Mouse (Mus musculus) cerebellum, adult 2 months (tissue): ENCODE results near the gene Pex11g. TPM values are rescaled to one million over a fixed set of nuclear protein-coding genes. Genes with fewer than 3 reads are reported as not detected.

Experiments
- DNase-seq, 2 experiments: peaks; one replicate each; pipeline ENCODE4 v3.0.0; 2021
- H3K27ac ChIP-seq: fragments of 200-500 bp; 2 replicates; pipeline ENCODE4 v1.5.1; 2012; ENCODE audit warnings: low read length, control low read depth, inconsistent platforms; ENCODE audit not compliant: insufficient read depth
- H3K27me3 ChIP-seq: fragments of 200-500 bp; 2 replicates; pipeline ENCODE4 v1.6.1; 2012; ENCODE audit warnings: inconsistent platforms, mild to moderate bottlenecking, low read length, moderate library complexity; ENCODE audit not compliant: control insufficient read depth, insufficient read depth
- H3K4me1 ChIP-seq: fragments of 200-500 bp; 2 replicates; pipeline ENCODE4 v1.6.1; 2011; ENCODE audit warnings: low read length; ENCODE audit not compliant: control insufficient read depth, insufficient read depth
- H3K4me3 ChIP-seq: fragments of 200-500 bp; replicated peaks from 2 replicates; pipeline ENCODE3; 2011; ENCODE audit warnings: mild to moderate bottlenecking, low read depth, low read length, control low read depth; ENCODE audit not compliant: insufficient read depth
- CTCF ChIP-seq: fragments of 200-500 bp; IDR thresholded peaks from 2 replicates; pipeline ENCODE4 v1.5.1; 2011; ENCODE audit warnings: low read depth, mild to moderate bottlenecking, control low read depth, low read length, moderate library complexity, borderline replicate concordance; ENCODE audit not compliant: insufficient read depth
- POLR2A ChIP-seq: fragments of 200-500 bp; IDR thresholded peaks from 2 replicates; pipeline ENCODE4 v1.6.1; 2011; ENCODE audit warnings: low read length, control low read depth, borderline replicate concordance; ENCODE audit not compliant: insufficient read depth
- WGBS: fragments of 180-500 bp; shearing (Covaris S2); methylation state at CpG from one replicate; pipeline ENCODE4 v1.1.7; 2018; 5-methylcytosine and 5-hydroxymethylcytosine counted together
- polyA plus RNA-seq: library from polyadenylated mRNA; depleted of rRNA; stranded (reverse); fragments of >200 nt; gene quantifications from 2 replicates; pipeline ENCODE4 v1.2.3, GENCODE M21; 2012

Gene Pex11g
- polyA plus RNA-seq, 1 experiment = 1.5 TPM

DNA sequence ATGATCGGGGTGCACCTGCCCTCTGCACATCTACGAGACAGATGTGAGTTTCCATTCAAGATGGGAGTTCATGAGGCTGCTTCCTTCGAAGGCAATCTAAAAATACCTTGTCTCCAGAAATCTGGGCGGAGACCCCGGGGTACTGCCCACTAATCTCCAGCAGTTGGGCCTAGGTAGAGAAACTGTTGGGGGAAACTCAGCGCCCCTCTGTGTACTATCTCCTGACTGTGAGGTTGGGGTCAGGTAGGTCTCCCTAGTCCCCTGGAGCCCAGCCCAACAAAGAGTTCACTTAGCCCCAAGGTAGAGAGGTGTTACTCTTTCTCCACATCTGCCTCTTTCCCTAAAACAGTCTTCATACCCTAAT is 26.3 kb upstream of the Pex11g start:
- H3K27ac ChIP-seq = peak overlapping the region; percentile 84
- no peak for DNase-seq
- no peak for TF ChIP-seq CTCF
- TF ChIP-seq POLR2A = no peak
- WGBS = 30% methylated on average over 6 of the region's 6 CpGs
- H3K4me1 ChIP-seq = peaks cover 4% of the 10 kb centered on the region
- no peaks in the 10 kb centered on the region for H3K27me3 ChIP-seq
- peak overlapping the region; percentile 97 for H3K4me3 ChIP-seq

DNA sequence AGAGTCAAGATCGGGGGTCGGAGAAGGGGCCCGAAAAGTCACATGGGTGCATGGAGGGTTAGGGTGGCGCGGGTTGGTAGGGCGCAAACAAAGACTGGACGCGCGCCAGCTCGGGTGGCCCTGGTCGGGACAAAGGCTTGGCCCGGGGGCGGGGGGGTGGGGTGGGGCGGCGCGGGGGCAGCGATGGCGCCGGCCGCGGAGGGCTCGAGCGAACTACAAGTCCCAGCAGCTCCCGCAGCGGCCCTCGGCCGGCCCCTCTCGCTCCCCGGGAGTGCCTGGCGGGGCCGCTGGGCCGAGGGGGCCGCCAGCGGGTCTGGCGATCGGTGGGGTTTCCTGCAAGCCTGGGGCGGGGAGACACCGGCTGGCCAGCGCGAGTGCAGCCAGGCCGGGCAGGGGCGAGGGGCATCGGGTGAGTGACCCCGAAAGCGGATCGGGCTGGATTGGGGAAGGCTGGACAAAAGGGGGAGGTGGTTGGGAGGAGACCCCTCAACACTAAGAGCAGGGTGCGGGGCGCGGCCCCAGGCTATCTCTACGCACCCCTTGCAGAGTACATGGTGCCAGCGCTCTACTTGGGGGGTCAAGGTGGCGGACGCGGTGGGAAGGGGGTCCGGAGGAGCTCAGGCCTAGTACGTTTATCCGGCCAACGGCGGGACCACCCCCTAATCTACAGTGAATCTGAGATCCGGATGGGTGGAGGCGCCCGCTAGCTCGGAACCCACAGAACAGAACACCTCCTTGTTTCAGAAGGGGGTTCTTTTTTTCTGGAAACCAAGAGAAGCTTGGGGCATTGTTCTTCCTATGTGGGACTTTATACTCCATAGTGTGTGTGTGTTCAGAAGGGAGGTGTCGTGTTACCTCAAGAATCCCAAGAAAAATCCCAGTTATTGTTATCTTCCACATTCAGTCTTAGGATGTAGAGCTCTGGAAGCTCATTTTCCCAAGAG is 25.7 kb upstream of the Pex11g start, which contains the start of gene Zfp358:
Gene Zfp358 (plus strand): TSS at position 238 of the 944 bp plus-strand sequence.
- Histone ChIP-seq H3K27me3 (no peaks in the 10 kb centered on the region), H3K27ac (peak within 1 kb of the TSS; percentile 84), H3K4me3 (peak within 1 kb of the TSS; percentile 97), H3K4me1 (peaks cover 4% of the 10 kb centered on the region)
- 1% methylated on average over 50 of the region's 64 CpGs for WGBS
- TF ChIP-seq CTCF (no peak), POLR2A (peak; percentile 55; the same call in 1 of the 2 replicates)
- DNase-seq = peak; percentile 80 to 81

- 23% methylated on average over 5 of the region's 5 CpGs for WGBS
- no peak for TF ChIP-seq POLR2A
- no peak for TF ChIP-seq CTCF
- no peak overlapping the region for H3K4me3 ChIP-seq
- no peak overlapping the region for H3K27ac ChIP-seq
- DNase-seq = no peak
- H3K4me1 ChIP-seq = no peaks in the 10 kb centered on the region; the same call in 1 of the 2 replicates
- H3K27me3 ChIP-seq = no peaks in the 10 kb centered on the region
Measured at GRCm38 (mm10) chr8:3485192-3485591, 17.7 kb upstream of the Pex11g start.

DNA sequence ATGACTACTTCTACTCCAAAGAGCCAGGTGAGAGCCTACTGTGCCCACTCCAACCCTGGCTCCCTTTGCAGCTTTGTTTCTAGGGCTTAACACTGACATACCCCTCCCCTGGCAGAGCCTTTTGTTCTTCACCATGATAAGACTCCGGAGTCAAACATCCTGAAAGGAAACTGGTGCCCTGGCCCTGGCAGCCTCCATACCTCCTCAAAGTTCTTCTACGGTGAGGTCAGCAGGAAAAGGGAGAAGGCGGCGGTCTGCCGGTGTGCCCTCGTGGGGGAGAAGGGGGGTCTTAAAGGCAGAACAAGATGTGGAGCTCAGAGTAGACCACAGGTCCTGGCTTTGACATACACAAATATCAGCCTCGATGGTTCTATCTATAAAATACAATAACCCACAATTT is 16.1 kb upstream of the Pex11g start:
- no peak for DNase-seq
- no peaks in the 10 kb centered on the region for H3K27me3 ChIP-seq
- 82% methylated on average over 7 of the region's 7 CpGs for WGBS
- TF ChIP-seq POLR2A = no peak
- no peak for TF ChIP-seq CTCF
- H3K4me3 ChIP-seq = no peak overlapping the region
- no peak overlapping the region for H3K27ac ChIP-seq
- H3K4me1 ChIP-seq = no peaks in the 10 kb centered on the region; the same call in 1 of the 2 replicates

- H3K27ac ChIP-seq = no peak overlapping the region
- no peak for TF ChIP-seq CTCF
- no peak for TF ChIP-seq POLR2A
- WGBS = 90% methylated on average over 22 of the region's 22 CpGs
- H3K27me3 ChIP-seq = no peaks in the 10 kb centered on the region
- H3K4me1 ChIP-seq = no peaks in the 10 kb centered on the region; the same call in 1 of the 2 replicates
- DNase-seq = no peak
- H3K4me3 ChIP-seq = no peak overlapping the region
Measured at GRCm38 (mm10) chr8:3482240-3482740, 14.8 kb upstream of the Pex11g start.

- DNase-seq = no peak
- Histone ChIP-seq H3K27ac (no peak overlapping the region), H3K4me1 (no peaks in the 10 kb centered on the region; the same call in 1 of the 2 replicates), H3K27me3 (no peaks in the 10 kb centered on the region), H3K4me3 (no peak overlapping the region)
- 63% methylated on average over 5 of the region's 5 CpGs for WGBS
- TF ChIP-seq POLR2A (no peak), CTCF (no peak)
Measured at GRCm38 (mm10) chr8:3481605-3482004, 14.1 kb upstream of the Pex11g start.

- DNase-seq = no peak
- Histone ChIP-seq H3K27me3 (no peaks in the 10 kb centered on the region), H3K27ac (no peak overlapping the region), H3K4me3 (no peak overlapping the region), H3K4me1 (no peaks in the 10 kb centered on the region; the same call in 1 of the 2 replicates)
- 52% methylated on average over 4 of the region's 4 CpGs for WGBS
- TF ChIP-seq POLR2A = no peak
- TF ChIP-seq CTCF = no peak
Measured at GRCm38 (mm10) chr8:3480221-3480785, 12.8 kb upstream of the Pex11g start.
